Mouse (Mus musculus): ENCODE measurements around the gene Traf4. TPM values are rescaled to one million over a fixed set of nuclear protein-coding genes. Genes with fewer than 3 reads are reported as not detected.
A peak's percentile ranks its signal among the peaks of the same experiment; 100 is the strongest.
"Not testable (repeated sequence)": the region's sequence is repeated elsewhere in the genome, so short reads cannot be mapped to it uniquely, and the experiment has no call there.

Gene Traf4
- total RNA-seq, 1 experiment from 2014 or later, result 50.7 TPM

- DNase-seq, result no peak
These were observed 27.4 kb downstream of the Traf4 start for GRCm38 (mm10) chr11:78138023-78138422.

DNA sequence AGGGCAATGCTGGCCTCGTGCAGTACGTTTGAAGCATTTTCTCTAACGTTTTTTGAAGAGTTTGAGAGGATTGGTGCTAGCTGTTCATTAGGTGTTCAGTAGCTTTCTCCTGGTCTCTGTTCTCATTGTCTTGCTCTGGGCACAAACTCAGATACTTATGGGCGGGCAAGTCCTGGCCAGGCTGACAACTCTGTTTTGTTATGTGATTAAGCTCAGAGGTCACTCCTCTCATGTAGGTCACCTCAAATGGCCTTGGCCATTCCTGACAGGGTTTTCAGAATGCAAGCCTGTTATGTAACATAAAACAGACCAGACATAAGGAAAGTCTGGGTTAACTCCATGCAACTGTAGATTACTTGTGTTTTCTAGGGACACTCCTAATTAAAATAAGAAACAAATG is 27.8 kb downstream of the Traf4 start:
- DNase-seq, result no peak

DNA sequence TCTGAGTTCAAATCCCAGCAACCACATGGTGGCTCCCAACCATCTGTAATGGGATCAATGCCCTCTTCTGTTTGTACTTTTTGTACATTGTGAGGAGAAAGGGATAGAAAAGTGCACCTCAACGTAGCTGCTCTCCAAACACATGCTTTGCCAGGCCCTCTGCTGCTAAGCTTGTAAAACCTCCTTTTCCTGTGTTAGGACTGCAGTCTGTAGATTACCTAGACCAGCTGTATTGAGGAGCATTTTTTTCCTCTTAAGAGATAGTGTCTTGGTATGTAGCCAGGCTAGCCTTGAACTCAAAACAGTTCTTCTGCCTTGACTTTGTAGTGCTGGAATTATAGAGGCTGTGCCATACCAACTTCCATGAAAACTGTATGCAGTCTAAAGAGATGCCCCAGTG is 29.3 kb downstream of the Traf4 start:
- DNase-seq, result no peak

DNA sequence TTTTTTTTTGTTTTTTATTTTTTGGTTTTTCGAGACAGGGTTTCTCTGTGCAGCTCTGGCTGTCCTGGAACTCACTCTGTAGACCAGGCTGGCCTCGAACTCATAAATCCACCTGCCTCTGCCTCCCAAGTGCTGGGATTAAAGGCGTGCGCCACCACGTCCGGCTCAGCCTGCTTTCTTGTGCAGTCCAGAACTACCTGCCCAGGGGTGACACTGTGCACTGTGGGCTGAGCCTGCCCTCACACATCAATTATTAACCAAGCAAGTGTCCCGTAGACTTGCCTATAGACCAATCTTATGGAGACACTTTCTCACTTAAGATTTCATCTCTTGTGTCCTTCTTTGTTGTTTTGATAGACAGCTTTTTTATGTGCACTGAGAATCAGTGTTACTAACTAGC is 30.1 kb downstream of the Traf4 start:
- DNase-seq, result not testable (repeated sequence)

- DNase-seq, result no peak
These were observed 31.0 kb downstream of the Traf4 start for GRCm38 (mm10) chr11:78134344-78134743.

GRCm38 (mm10) chr11:78133915-78134314 is 31.5 kb downstream of the Traf4 start:
- DNase-seq, result no peak

DNA sequence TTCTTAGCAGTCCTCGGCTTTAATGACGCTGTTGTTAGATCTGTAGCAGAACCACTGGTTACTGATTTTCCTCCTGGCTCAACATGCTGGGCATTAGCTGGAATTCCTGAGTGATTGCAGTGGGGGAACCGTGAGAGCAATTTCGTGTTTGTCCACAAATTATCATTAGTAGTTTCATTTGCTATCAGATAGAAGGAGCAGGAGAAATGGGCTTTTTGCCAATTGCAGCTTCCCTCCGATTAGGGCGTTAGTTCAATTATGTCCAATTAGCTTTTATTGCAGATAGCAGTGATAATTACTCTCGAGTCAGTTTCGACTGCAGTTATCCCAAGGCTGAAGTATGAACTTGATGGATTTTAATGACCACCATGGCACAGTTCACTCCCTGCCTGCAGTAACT is 35.9 kb downstream of the Traf4 start:
- DNase-seq, result no peak

DNA sequence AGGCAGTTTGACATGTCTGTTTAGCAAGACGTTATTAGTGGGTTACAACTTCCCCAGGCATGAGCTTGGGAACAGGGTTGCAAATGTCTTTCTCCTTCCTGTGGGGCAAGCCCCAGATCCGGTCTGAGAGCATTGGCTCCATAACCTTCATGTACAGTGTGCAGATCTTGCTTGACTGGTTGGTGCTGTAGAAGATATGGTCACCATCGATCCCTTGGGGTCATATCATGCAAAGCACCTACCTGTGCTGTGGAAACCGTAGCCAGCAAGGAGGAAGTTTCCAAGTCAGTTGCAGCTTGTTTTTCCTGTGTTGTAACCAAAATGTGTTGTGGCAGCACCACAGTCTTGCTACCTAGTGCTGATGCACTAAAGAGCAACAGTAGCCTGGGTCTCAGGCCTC is 38.6 kb downstream of the Traf4 start:
- no peak for DNase-seq

DNA sequence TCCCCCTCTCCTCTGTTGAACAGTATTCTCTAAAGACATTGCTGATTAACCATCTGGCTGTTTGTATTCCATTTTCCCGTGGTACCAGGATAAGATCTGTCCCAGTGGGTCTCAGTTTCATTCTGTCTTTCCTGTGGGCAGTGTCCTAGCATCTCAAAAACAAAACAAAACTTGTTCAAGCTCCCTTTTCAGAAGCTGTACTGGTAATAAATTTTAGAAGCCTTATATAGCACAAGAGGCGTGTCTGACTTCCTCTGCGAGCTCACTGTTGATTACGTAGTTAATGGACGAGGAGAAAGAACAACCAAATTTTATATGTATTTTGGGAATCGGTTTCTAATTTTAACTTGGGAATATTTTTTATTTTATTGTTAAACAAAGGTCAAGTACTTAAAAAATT is 39.7 kb downstream of the Traf4 start:
- DNase-seq, result no peak

DNA sequence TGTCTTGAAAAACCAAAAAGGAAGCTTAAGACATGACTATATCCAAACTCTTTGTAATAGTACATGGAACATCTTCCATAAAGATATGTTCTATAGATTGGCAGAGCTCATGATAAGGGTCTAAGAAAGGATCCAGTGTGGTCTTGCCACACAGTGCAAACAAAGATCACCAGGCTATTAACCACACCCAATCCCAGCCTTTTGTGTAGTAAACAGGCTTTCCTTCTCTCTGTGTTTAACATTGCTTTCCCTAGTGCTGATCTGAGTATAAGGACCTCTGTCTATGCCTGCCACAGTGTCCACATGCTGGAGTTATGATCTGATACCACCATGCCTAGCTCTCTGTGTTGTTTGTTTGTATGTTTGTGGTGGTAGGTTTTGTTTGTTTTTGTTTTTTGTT is 41.6 kb downstream of the Traf4 start:
- no peak for DNase-seq

- no peak for DNase-seq
These were observed 42.6 kb downstream of the Traf4 start for GRCm38 (mm10) chr11:78122815-78123214.

- peak; percentile 66 for DNase-seq
These were observed 44.2 kb downstream of the Traf4 start for GRCm38 (mm10) chr11:78121176-78121575.

DNA sequence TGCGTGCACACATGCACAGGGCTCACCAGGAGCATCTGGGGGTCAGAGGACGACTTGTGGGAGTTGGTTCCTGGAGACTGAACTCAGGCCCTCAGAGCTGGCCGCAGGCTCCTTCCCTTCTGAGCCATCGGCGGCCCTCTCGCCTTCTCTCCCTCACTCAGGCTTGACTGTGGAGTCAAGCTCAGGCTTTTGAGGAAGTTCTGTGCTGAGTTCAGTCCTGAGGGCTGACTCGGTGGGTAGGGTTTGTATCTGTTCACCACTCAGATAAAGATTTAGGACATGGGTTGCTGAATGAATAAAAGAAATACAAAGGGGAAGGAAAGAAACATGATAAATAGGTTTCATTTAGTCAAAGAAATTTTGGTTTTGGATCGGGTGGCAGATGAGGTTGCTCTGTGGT is 45.5 kb downstream of the Traf4 start:
- no peak for DNase-seq

- DNase-seq, result no peak
These were observed 46.9 kb downstream of the Traf4 start for GRCm38 (mm10) chr11:78118467-78118866.

DNA sequence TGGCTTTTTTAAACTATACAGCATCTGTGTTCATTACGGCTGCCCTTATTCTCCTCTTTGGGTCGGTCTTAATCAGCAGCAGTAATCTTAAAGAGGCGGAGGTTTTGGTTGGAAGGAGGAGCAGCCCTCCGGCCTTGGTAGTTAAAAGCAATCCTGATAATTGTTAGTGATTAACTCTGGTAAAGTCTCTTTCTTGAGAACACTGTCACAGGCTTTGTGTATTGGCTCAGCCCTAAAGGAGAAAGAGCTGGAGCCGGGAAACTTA is 49.3 kb downstream of the Traf4 start:
- DNase-seq, result no peak

- peak; percentile 98 for DNase-seq
These were observed 49.8 kb downstream of the Traf4 start for GRCm38 (mm10) chr11:78115367-78116145.

GRCm38 (mm10) chr11:78114676-78115366 is 50.6 kb downstream of the Traf4 start:
- DNase-seq, result no peak

DNA sequence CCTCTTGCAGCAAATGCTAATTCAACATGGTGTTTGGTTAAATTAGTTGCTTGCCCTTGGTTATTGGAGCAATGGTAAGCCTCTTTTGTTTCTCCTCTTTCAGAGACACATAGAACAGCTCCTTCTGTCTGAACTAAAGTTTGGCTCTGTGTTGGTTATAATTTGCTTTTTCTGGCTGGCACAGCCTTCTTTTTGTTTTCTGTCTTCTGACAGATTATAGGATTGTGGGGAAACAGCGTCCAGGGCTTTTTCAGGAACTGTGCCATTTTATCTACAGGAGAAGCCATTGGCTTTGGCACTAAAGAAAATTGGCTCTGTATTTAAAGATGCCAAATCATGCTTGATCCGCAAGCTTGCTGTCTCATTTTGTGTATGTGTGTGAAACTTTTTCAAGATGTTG is 51.8 kb downstream of the Traf4 start:
- no peak for DNase-seq

Small RNAs within 50 kb of the gene (microRNA-seq; reads per million reads assigned to microRNA genes)
- gene Mir7653, result 0.43 to 1.1 reads per million in 2 experiments

Other genes starting within 250 kb of the Traf4 start
- gene Sez6, start 234.8 kb downstream of the Traf4 start, total RNA-seq (2021), result 3.5 and 3.8 TPM in 2 replicates
- gene Phf12, start 182.8 kb downstream of the Traf4 start, total RNA-seq (2021), result 52.2 and 60.9 TPM in 2 replicates
- gene Dhrs13, start 133.3 kb downstream of the Traf4 start, total RNA-seq (2021), result 9.9 and 10.3 TPM in 2 replicates
- gene Flot2, start 127.7 kb downstream of the Traf4 start, total RNA-seq (2021), result 74.3 and 81.5 TPM in 2 replicates
- gene Eral1, start 85.2 kb downstream of the Traf4 start, total RNA-seq (2021), result 28.8 and 31.6 TPM in 2 replicates
- 18.1 and 19.1 TPM in 2 replicates for gene Fam222b, start 70.9 kb downstream of the Traf4 start, total RNA-seq (2021)
- 8.5 and 9.0 TPM in 2 replicates for gene Nek8, start 11.1 kb upstream of the Traf4 start, total RNA-seq (2021)
- gene Tlcd1, start 11.1 kb upstream of the Traf4 start, total RNA-seq (2021), result 36.4 and 46.4 TPM in 2 replicates
- gene Rpl23a, start 18.0 kb upstream of the Traf4 start, total RNA-seq (2021), result 1,759 and 1,890 TPM in 2 replicates
- 89.2 and 92.2 TPM in 2 replicates for gene Rab34, start 22.8 kb upstream of the Traf4 start, total RNA-seq (2021)
- 17.6 and 26.3 TPM in 2 replicates for gene Proca1, start 27.8 kb upstream of the Traf4 start, total RNA-seq (2021)
- gene Sdf2, start 80.2 kb upstream of the Traf4 start, total RNA-seq (2021), result 75.3 and 78.8 TPM in 2 replicates
- 60.1 and 65.4 TPM in 2 replicates for gene Supt6, start 80.4 kb upstream of the Traf4 start, total RNA-seq (2021)
- gene 2610507B11Rik, start 96.2 kb upstream of the Traf4 start, total RNA-seq (2021), result 146 and 153 TPM in 2 replicates
- gene BC030499, start 125.3 kb upstream of the Traf4 start, total RNA-seq (2021), result 0.41 and 0.83 TPM in 2 replicates
- gene Spag5, start 135.9 kb upstream of the Traf4 start, total RNA-seq (2021), result 9.7 and 12.4 TPM in 2 replicates
- gene Aldoc, start 157.4 kb upstream of the Traf4 start, total RNA-seq (2021), result 8.8 and 9.2 TPM in 2 replicates
- gene Pigs, start 162.8 kb upstream of the Traf4 start, total RNA-seq (2021), result 43.0 and 47.6 TPM in 2 replicates
- gene Unc119, start 177.9 kb upstream of the Traf4 start, total RNA-seq (2021), result 24.4 and 26.8 TPM in 2 replicates
- gene Foxn1, start 221.0 kb upstream of the Traf4 start, total RNA-seq (2021), result 0.15 TPM in 1 of 2 replicates, not detected in the other